Mouse (Mus musculus) thymus, postnatal 36 days (tissue): ENCODE data around the gene Igfbp2.

Experiments
- DNase-seq, 2 experiments: peaks; one replicate each; pipeline ENCODE4 v3.0.0; 2022; ENCODE audit warnings: mixed read lengths in 2 of 2

Gene Igfbp2

DNA sequence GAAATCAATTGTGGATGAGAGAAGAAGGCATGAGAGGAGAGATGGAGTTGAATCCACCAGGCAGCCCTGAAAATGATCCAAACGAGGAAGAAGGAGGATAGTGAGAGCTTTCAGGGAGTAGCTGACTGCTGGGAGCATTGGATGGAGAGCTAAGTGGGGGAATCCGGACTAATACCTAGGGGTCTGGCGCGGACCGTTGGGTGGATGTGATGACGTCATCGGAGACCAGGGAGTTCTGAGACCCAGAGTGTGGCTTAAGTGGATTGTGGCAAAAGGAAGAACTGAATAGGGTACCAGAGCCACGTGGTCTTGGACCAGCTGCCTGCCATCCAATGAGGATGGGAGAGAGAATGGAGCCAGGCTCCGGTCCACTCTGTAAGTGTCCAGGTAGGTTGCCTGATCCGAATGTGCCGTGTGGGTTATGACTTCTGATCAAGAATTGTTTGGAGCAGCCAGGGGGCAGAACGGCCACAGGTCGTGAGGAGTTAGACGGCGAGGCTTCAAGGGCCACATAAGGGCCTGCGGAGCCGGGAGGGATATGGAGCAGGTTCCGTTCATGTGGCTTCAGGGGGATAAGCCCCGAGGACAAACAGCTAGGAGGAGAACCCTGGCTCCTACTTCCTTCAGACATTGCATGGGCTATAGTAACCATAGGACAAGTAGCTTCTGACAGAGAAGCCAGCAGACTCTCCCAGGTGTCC lies 32.1 kb downstream of the Igfbp2 start:
- no peak for DNase-seq

DNA sequence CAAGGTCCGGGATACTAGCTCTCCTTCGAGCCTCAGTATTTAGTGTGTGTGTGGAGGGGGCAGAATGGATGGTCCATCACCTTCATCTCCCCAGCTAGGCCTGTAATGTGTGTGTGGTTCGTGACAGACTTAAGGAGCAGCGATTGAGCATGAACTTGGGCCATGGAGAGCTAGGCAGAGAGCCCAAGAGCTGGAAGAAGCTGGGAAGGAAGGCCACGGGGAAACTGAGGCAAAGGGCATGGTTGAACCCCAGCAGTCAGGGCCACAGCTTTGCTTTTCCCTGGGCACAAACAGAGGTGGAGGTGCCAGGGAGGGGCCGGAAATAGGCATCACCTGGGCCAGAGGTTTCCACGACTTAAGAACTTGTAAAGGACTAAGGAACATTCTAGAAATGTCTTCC lies 32.8 kb downstream of the Igfbp2 start:
- no peak for DNase-seq

DNA sequence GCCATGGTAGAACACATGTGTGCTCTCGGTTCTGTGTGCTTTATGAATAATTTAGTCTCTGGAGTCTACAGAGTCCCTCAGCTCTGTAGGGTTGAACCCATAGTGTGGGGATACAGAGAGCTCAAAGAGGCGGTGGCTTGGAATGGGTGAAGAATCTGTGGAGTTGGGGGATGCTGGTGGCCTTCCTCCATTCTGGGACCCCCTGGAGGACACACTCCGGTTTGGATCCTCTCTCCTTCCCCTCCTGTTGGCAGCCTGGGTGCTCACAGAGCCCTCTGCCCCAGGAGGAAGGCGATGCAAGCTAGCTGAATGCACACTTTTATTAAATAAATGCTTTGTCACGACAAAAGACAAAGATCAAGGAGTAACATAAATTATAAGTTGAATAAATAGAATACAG lies 33.3 kb downstream of the Igfbp2 start:
- no peak for DNase-seq

DNA sequence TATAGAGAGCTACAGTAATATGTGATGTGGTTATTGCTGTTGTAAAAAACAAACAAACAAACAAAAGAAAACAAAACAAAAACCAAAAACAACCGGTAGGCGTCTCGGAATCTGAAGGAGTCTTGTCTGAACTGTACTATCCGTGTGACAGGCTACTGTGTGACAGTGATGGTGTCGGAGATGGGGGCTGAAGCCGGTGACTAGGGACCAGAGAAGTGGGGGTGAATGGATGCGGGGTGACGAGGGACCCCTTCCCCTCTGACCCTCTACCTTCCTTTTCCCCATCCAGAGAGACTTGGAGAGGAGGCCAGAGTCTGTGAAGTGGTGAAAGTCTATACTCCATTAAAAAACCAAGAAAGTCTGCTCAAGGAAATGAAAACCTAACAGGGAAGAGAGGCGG lies 34.0 kb downstream of the Igfbp2 start:
- DNase-seq, result no peak

DNA sequence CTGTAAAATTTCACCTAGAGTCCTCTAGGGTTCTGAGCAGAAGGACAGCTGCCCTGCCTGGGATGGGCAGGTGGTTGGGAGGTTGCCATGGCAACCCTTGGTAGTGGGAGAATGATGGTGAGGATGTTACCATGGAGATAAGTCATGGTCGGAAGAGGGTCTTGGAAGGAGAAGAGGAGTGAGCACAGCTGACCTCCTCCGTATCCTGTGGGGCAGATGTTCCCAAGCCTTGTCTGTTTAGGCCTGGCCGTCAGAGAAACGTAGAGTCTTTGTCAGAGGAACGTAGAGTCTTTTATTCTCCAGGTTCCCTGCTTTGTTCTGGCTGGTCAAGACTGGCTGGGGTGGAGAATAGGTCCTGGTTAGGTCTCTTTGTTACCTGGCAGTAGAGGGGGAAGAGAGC lies 34.6 kb downstream of the Igfbp2 start:
- no peak for DNase-seq

DNA sequence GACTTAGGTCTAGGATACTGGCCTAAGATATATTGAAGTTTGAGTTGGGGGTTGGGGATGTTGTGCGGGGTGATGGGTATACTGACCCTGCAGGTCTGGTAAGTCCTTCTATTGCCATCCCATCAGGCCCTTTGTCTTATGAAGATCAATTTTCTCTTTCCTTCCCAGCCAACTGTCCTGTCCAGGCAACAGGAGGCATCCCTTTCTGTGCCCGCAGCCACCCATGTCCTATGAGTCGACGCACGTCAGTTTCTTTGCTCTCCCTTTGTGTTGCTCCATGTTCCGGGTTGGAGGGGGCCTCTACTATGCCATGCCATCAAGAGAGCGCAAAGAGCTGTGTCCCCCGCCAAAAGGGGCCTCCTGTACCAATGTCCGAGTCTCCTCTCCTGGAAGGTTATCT lies 35.7 kb downstream of the Igfbp2 start:
- no peak for DNase-seq

DNA sequence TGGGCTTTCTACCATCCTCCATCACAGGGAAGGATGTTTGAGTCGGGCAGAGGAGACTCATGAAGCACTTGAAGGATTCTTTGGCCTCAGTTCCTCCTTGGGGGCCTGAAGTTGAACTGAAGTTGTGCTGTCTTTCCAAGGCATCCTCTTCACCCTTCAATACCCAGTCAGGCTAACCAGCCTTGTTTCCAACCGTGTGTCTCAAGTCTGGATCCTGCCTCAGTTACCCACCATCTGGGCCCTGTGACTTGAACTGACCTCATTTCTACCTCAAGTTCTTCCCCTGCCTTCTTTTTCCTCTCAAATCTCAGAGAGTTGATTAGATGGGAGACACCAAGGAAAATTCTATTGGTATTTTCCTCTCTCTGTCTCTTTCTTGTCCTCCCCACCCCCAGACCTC lies 36.2 kb downstream of the Igfbp2 start:
- no peak for DNase-seq

DNA sequence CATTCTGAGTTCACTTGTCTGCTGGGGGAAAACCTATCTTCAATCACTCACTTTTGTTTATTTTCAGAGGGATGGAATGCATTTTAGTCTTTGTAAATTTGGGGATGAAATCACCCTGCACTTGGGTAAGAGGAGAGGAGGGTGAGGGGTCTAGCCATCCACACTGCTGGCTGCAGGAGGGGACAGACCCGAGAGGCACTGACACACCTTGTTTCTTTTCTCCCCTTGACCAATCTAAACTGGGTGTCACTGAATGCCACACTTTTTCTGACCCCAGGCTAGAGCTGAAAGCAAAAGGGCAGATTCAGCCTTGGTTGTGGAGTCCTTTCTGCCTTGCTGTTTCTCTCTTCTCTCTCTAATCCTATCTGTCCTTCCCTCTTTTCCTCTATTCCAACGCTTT lies 37.4 kb downstream of the Igfbp2 start:
- no peak for DNase-seq

DNA sequence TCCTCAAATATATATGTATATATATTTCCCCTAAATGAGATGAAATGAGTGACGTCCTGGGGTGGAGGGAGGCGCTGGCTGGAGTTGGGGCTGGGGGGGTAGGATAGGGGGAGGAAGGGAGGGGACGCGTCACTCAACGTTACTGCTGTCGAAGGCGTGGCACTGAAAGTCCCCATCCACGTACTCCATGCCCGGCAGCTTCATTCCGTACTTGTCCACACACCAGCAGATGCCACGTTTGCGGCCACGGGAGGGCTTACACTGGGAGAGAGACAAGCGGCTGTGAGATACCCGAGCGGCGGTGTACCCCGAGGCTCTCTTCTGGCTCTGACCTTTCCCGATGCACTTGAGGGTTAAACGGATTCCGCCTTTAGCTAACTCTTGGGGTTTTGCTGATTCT lies 37.9 kb downstream of the Igfbp2 start:
- no peak for DNase-seq

DNA sequence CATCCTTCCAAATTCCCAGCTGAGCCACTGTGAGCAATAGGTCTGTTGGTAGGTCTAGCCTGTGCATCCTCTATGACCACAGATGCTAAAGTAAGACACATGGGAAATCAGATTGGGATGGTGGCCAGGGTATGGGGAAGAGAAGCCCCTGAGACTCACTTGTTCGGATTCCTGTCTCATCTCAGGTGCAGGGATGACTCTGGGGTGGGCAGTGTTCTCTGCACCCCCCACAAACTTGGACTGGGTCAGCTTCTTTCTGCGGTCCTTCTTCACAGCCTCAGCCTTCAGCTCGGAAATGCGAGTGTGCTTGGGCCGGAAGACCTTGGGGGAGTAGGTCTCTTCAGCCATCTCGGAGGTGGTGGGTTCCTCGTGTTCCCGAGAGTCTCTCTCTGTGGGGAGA lies 39.4 kb downstream of the Igfbp2 start:
- no peak for DNase-seq

DNA sequence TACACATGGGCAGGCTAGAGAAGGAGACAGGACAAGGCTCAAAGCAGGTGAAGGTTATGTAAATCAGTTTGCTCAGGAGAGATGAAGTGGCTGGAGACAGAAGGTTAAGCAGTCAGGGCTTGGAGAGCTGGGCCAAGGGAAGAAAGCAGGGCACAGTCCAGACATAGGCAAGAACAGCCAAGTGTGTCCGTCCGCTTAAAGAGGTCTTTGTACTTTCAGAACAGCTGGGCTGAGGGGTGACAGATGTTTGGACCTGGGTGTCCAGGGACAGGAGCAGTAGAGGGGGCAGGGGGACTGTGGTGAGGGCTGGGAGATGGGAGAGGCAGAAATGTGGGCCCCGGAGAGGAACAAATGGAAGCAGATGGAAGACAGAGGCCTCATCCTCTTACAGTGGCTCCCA lies 40.0 kb downstream of the Igfbp2 start:
- DNase-seq, result no peak

DNA sequence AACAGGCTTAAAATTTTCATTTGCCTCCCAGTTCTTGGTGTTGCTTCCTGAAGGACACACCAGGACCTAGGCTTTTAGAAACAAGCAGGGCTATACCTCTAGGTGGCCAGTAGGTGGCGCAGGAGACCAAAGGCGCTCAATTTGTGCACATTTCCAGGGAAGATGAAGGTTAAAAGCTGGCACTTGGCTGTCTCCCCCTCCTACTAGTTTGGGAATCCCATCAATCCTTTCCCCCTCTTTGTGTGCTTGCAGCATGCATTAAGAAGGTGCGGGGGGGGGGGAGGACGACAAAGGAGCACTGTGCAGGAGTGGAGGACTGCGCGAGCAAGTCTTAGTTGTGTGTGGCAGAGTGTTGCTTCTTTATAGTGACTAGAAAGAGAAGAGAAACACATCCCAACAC lies 41.6 kb downstream of the Igfbp2 start:
- DNase-seq, result peak; percentile 25 to 31

DNA sequence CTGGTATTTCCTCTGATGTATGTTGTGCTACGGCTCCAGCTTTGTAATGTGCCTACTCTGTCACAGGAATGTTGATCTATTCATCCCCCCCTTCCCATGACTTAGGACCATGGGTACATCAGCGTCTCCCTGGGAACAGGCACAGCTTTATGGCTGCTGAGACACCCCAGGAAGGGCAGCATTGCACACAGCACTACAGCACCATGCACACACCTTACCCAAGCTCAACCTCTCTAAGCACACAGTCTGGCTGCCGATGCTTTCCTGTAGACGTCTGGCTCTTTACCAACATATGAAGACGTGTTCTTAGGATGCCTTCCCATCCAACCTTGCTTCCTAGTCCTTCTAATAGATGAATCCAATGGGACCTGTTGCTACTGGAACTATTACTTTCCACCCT lies 42.1 kb downstream of the Igfbp2 start:
- no peak for DNase-seq

DNA sequence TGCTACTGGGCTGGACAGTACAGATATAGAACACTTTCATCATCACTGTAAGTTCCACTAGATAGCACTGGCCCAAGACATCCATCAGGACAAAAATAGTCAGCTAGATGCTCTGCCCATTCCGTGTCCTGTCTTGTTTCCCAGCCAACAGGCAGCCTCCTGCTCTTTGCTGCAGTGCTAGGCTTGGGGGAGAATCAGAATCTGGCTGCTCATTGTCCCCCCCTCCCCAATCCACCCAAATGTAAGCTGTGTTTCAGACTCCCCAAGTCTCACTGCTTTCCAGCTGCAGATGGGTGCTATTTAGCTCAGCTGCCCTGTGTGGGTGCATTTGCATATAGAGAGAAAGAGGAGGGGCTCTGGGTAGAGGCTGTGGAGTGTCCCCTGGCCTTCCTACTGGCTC lies 43.0 kb downstream of the Igfbp2 start:
- no peak for DNase-seq

DNA sequence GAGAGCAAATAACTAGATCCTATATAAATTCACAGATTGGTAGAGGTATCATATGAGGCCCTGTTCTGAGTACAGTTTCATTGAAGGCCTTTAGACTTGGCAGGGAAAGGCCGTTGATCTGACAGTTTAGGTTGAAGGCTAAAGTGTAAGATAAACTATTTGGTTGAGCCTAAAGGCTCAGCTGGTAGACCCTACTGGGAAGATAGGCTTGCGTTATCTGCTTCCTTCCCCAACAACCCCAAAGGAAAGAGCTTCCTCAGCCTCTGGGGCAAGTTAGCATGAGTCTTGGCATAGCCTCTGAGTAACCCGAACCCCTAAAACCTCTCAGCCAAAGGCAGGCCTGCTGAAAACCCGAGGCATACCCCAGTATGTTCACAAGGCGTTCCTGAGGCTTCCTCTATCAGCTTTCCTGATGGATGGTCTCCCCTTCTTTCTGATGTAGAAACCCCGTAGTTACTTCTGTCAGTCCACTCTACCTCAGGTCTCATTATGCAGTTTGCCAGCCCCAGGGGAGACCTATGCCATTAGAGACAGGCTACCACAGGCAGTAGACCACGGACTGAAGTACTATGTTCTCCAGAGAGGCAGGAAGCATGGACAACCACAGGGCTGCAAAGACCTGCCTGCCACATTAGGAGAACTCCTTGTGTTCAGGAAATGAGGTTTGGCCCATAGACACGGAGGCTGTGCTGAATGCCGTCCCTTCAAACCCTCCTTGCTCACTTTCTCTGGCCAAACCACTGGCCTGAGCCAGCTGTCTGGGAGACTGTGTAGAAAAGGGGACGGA lies 44.3 kb downstream of the Igfbp2 start:
- no peak for DNase-seq

DNA sequence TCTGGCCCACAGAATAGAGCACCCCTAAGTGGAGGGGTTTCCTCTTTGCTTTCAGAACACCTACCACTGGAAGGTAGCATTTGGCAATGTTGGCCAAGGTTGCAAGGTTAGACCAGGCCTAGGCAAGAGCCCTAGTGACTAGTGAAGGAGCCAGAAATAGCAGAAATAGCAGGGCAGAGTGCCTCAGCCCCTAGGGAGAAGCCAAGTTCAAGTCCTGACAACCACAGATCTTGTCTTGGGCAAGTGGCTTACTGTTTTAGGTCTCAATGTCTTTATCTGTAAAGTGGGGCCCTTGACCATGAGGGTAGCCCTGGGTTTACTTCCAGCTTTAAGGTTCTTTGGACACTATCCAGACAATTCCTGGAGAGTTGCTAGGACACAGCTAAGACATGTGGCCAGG lies 45.0 kb downstream of the Igfbp2 start:
- DNase-seq, result no peak

DNA sequence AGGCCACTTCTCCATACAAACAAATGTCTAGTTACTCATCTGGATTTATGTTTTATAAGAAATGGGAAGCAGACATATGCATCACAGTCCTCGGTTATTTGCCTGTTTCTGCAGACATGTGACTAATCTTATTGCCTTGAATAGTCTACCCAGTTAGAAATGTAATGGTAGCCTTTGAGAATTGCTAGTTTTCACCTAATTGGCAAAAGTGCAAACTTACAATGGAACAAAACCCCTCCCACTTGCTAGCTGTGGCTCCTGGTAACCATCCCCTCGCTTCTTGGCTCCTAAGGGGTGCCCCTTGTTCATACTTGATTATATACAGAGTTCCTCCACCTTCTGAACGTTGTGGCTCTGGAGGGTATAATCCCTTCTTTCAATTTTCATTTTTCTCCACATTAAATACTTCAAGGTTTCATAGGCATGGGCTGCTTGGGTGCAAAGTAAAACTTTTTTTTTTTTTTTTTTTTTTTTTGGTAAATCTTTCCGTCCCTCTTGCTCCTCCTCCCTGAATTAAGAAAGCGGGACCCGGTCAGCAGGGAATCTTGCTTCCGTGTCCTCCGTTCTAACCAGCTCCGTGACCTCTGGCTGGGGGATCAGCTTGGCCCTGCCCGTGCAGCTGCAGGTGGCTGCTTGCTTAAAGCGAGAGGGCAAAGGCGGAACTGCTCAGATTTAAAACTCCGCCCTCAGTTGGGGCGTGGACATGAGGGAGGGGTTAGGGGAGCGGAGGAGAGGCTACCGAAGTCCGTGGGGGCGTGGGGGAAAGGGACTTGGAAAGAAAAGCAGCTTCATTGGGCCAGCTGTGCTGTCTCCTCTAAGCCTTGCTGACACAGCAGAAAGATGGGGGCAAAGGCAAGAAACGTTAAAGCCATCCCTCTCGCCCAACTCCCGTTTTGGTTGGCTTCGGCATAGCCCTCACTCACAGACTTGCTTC lies 45.6 kb downstream of the Igfbp2 start:
- peak; percentile 32 to 50 for DNase-seq

DNA sequence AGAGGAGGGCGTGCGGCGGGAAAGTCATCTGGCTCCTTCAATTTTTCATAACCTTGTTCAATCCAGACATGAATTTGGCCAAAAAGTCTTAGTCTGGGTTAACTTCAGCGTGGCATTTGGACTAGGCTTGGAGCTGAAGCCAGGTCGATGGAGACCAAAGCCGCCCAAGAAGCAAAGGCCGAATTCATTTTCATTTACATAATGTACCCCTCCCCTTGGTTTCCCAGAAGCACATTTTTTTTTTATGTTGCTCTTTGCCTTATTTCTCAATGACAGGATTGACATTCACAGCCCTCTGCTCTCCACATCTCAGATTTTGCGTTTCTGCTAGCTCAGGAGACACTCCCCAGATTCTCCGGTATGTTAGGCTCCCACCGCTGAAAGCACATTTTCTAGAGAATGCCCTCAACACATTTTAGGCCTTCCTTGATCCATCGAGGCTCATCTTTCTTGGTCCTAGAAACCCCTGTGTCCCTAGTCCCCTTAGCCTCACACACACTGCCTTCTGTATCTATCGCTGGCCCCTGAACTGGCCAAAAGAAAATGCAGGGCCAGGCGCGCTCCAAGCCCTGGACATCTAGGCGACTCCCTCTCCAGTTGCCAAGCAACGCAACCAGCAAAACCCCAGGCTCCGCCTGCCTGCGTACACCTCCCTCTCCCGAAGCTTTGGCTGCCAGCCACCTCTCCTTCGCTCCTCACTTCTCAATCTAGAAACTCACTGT lies 46.5 kb downstream of the Igfbp2 start:
- DNase-seq, result no peak

DNA sequence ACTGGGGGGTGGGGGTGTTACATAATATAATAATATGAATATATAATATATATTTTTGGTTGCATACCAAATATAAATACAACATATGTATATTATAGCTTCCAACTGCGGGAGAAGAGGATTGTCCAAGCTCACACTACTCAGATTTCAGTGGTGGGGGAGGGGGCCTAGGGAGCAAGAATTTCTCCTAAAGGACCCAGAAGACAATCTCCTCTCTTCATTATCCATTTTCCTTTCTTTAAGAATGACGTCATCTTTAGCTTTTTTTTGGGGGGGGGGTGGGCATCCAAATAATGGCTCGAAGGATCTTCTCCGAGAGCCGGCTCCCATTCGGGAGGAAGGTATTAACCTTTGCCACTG lies 47.0 kb downstream of the Igfbp2 start:
- no peak for DNase-seq

DNA sequence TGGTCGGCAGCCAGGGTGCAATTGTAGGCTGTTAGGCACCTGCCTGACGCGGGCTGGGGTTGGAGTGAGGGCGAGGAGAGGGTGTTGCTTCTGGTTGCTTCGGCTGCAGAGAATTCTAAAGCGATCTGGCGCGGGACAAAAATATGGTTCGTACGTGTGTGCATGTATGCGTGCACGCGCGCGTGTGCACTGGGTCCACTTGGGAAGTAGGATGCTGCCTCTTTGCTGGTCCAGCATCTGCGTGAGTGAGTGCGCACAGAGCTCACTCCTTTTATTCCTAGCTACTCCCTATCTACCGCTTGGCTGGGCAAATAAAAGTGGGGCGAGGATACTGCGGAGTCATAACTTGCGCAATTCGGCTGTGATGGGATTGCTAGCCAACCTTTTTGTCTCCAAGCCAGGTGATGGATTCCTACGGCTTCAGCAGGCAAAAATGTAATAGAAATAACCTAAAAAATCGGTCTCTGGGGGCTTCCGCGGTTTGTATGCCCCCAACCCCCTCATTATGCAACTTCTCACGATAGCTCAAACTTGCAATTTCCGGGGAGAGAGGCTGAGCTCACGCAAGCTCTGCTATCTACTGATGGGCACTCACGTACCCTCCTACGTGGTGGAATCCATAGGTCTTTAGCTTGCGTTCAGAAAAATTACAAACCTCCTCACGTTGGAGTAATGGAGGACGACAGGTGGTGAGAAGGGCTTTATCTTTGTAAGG lies 47.6 kb downstream of the Igfbp2 start:
- no peak for DNase-seq

DNA sequence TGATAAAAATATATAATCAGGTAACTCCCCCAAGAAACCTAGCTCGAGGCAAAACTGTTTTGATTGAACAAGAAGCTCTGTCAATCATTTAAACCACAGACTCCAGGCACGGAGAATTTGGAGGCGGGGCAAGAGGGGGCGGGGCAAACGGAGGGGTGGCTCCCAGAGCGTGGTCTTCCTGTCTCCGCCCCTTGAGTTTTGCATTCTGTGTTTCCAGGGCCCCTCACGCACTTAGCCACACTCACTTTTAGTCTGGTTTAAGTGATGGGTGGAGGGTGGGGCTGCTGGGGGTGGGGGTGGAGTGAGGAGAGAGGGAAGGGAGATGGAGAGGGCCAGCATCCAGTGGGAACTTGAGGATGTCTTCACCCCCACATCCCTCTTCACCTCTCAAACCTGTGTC lies 48.2 kb downstream of the Igfbp2 start:
- peak; percentile 15 to 22 for DNase-seq

DNA sequence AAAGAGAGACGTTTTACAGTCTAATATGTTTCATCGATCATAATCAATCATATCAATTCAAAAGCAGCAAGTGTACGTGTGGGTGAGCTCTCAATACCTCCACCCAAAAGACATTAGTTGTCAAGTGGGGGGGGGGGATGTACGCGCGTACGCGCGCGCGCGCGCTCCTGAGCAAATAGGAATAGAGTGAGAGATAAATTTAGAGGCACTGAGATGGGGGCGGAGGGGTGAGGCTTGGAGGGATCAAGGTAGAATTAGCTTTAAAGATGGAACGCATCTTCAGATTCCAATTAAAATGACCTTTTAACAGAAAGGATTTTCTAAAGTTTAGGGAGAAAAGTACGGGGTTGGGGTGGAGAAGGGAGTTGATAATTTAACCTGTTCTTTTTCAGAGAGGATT lies 48.8 kb downstream of the Igfbp2 start:
- no peak for DNase-seq
